Mouse (Mus musculus) testis, adult 2 months (tissue): Measurements from ENCODE around the gene Nup153. TPM values are rescaled to one million over a fixed set of nuclear protein-coding genes. Genes with fewer than 3 reads are reported as not detected.

Experiments used
- H3K27ac ChIP-seq: fragments of 200-500 bp; 2 replicates; pipeline ENCODE4 v1.5.1; 2012; ENCODE audit warnings: low read depth, low read length; ENCODE audit not compliant: control insufficient read depth, insufficient read depth
- H3K27me3 ChIP-seq: fragments of 200-500 bp; 2 replicates; pipeline ENCODE4 v1.6.1; 2012; ENCODE audit warnings: mild to moderate bottlenecking, low read length, moderate library complexity; ENCODE audit not compliant: control insufficient read depth, insufficient read depth
- H3K36me3 ChIP-seq: fragments of 200-500 bp; 2 replicates; pipeline ENCODE4 v1.6.1; 2012; ENCODE audit warnings: mild to moderate bottlenecking, low read length; ENCODE audit not compliant: control insufficient read depth, insufficient read depth
- H3K4me1 ChIP-seq: fragments of 200-500 bp; 2 replicates; pipeline ENCODE4 v1.6.1; 2012; ENCODE audit warnings: low read length; ENCODE audit not compliant: control insufficient read depth, insufficient read depth
- H3K4me3 ChIP-seq: fragments of 200-500 bp; 2 replicates; pipeline ENCODE4 v1.5.1; 2012; ENCODE audit warnings: low read depth, mild to moderate bottlenecking, low read length, moderate library complexity, mixed read lengths; ENCODE audit not compliant: control insufficient read depth
- CTCF ChIP-seq: fragments of 200-500 bp; IDR thresholded peaks from 2 replicates; pipeline ENCODE4 v1.5.1; 2012; ENCODE audit warnings: low read depth, mild to moderate bottlenecking, inconsistent platforms, low read length, moderate library complexity; ENCODE audit not compliant: control insufficient read depth, insufficient read depth, insufficient replicate concordance
- POLR2A ChIP-seq: fragments of 200-500 bp; IDR thresholded peaks from 2 replicates; pipeline ENCODE4 v1.6.1; 2012; ENCODE audit warnings: low read depth, mild to moderate bottlenecking, inconsistent platforms, low read length, moderate library complexity; ENCODE audit not compliant: control insufficient read depth
- polyA plus RNA-seq: library from polyadenylated mRNA; depleted of rRNA; stranded (reverse); fragments of >200 nt; gene quantifications from 2 replicates; pipeline ENCODE4 v1.2.3, GENCODE M21; 2012; rRNA removed

Nup153 gene
- polyA plus RNA-seq, 1 experiment: 272 TPM

GRCm38 (mm10) chr13:46632796-46633195 lies 94.9 kb downstream of the Nup153 start:
- Histone ChIP-seq H3K36me3 (no peaks in the 10 kb centered on the region), H3K4me3 (no peak overlapping the region), H3K27ac (no peak overlapping the region), H3K4me1 (no peaks in the 10 kb centered on the region; the same call in 1 of the 2 replicates), H3K27me3 (no peaks in the 10 kb centered on the region)
- no peak for TF ChIP-seq POLR2A
- no peak for TF ChIP-seq CTCF

Other genes with a start within 250 kb of the Nup153 start
- gene Cap2, start 226.1 kb downstream of the Nup153 start, polyA plus RNA-seq: 134 and 154 TPM in 2 replicates
- gene Fam8a1, start 58.4 kb downstream of the Nup153 start, polyA plus RNA-seq: 29.9 and 30.7 TPM in 2 replicates
- 5.3 and 7.4 TPM in 2 replicates for gene Kif13a, start 201.9 kb upstream of the Nup153 start, polyA plus RNA-seq